Mouse (Mus musculus) kidney, adult 2 months (tissue): Measurements from ENCODE around the gene Bmp7.

Experiments used
- CTCF ChIP-seq: fragments of 200-500 bp; conservative IDR thresholded peaks from 2 replicates; pipeline ENCODE4 v1.5.1; 2011; ENCODE audit warnings: low read depth, mild to moderate bottlenecking, control low read depth, low read length, moderate library complexity, mixed read lengths; ENCODE audit not compliant: insufficient read depth, insufficient read length
- POLR2A ChIP-seq: fragments of 200-500 bp; IDR thresholded peaks from one replicate; pipeline ENCODE4 v1.6.1; 2011; ENCODE audit warnings: low read depth, low read length, control low read depth

DNA sequence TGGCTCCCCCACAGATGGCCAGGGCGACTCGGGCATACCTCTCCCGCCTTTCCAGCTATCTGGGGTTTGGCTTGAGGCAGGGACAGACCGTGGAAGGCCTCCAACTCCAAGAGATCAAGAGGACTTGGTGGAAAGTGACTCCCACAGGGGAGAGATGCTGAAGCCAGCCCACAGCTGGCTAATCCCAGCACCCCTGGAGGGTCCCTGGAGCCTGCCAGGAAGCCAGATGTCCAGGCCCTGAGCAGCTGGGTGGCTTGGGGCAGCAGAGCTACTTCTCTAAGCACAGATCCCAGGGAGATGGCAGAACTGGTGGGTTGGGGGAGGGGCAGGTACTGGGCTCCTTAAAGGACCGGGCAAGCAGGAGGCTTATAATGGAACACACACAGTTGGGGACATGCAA lies 28.4 kb downstream of the Bmp7 start:
- TF ChIP-seq CTCF (no peak), POLR2A (no peak)
